Mouse (Mus musculus) spleen, adult 2 months (tissue): Measurements from ENCODE around the gene Gm20716.

Experiments used
- CTCF ChIP-seq: fragments of 200-500 bp; IDR thresholded peaks from 2 replicates; pipeline ENCODE4 v1.5.1; 2011; ENCODE audit warnings: mild to moderate bottlenecking, inconsistent platforms; ENCODE audit not compliant: insufficient read depth, insufficient read length, insufficient replicate concordance; ENCODE audit errors: extremely low read depth
- POLR2A ChIP-seq: fragments of 200-500 bp; IDR thresholded peaks from 2 replicates; pipeline ENCODE4 v1.6.1; 2011; ENCODE audit warnings: low read depth, low read length, inconsistent platforms

GRCm38 (mm10) chr2:168147722-168148432, 82.3 kb downstream of the Gm20716 start:
- TF ChIP-seq CTCF (no peak), POLR2A (no peak)
